13 mouse cellular contexts compared by ENCODE assay signal in genomic region chr19:47428794-47429193, GRCm38 (mm10). TPM values are rescaled to one million over a fixed set of nuclear protein-coding genes. Genes with fewer than 3 reads are reported as not detected.
DNase-seq lines count a peak whose midpoint lies in the region; ATAC-seq and TF ChIP-seq lines count a peak whose summit lies in the region.
"Had no signal": no experiment of that assay in that cellular context is flagged by ENCODE, and none has a peak within 500 bp of the region (broad histone marks: within the 10 kb centered on the region; RNA-seq: fewer than 3 reads in every experiment).

No protein-coding gene starts in this region.

- no peak for DNase-seq in heart, postnatal 4 days
- DNase-seq in embryonic facial prominence, embryonic 10.5 days (ENCODE audit: low spot score) = no peak
- DNase-seq in liver, embryonic 13.5 days = no peak
- DNase-seq in adrenal gland, adult 2 months = no peak
- DNase-seq in left cerebral cortex, adult 2 months (ENCODE audit: extremely low spot score in 1 of 2, low spot score in 2 of 2) = no peak

- H3K9me3 ChIP-seq in heart, embryonic 12.5 days (replicated peaks) = no peaks in the 10 kb centered on the region
- no peaks in the 10 kb centered on the region for H3K9me3 ChIP-seq in embryonic facial prominence, embryonic 10.5 days
- no peaks in the 10 kb centered on the region for H3K9me3 ChIP-seq in heart, embryonic 15.5 days (replicated peaks)
- H3K9me3 ChIP-seq in liver, embryonic 13.5 days (replicated peaks) = no peaks in the 10 kb centered on the region
- H3K9me3 ChIP-seq: forebrain, embryonic 13.5 days; limb, embryonic 13.5 days; midbrain, embryonic 13.5 days; neural tube, embryonic 13.5 days had no signal

- H3K4me2 ChIP-seq in heart, embryonic 12.5 days = 0 out of 2 replicates have a peak overlapping the region, but pooled peaks have one; percentile 31
- no peak overlapping the region for H3K4me2 ChIP-seq in heart, embryonic 15.5 days
- H3K4me2 ChIP-seq in liver, embryonic 13.5 days = peak overlapping the region; percentile 18
- H3K4me2 ChIP-seq: forebrain, embryonic 13.5 days; midbrain, embryonic 13.5 days; neural tube, embryonic 13.5 days had no signal

- H3K27ac ChIP-seq in heart, embryonic 12.5 days (ENCODE audit: poor library complexity, severe bottlenecking) = peak overlapping the region; percentile 74
- H3K27ac ChIP-seq in embryonic facial prominence, embryonic 10.5 days (replicated peaks) = 0 out of 2 replicates have a peak overlapping the region, but pooled peaks have one; percentile 7
- H3K27ac ChIP-seq in heart, embryonic 15.5 days = peak overlapping the region; percentile 65
- peak overlapping the region; percentile 97 for H3K27ac ChIP-seq in liver, embryonic 13.5 days
- H3K27ac ChIP-seq in left cerebral cortex, adult 2 months = no peak overlapping the region
- H3K27ac ChIP-seq: forebrain, embryonic 13.5 days; layer of hippocampus, adult 2 months; midbrain, embryonic 13.5 days; neural tube, embryonic 13.5 days had no signal

- peaks cover 62% of the 10 kb centered on the region for H3K4me1 ChIP-seq in heart, embryonic 12.5 days (replicated peaks)
- H3K4me1 ChIP-seq in embryonic facial prominence, embryonic 10.5 days = peaks cover 41% of the 10 kb centered on the region
- peaks cover 56% of the 10 kb centered on the region for H3K4me1 ChIP-seq in heart, embryonic 15.5 days (replicated peaks)
- H3K4me1 ChIP-seq in liver, embryonic 13.5 days (replicated peaks) = peaks cover 89% of the 10 kb centered on the region

- no peak overlapping the region for H3K9ac ChIP-seq in heart, embryonic 12.5 days
- H3K9ac ChIP-seq in heart, embryonic 15.5 days = no peak overlapping the region
- H3K9ac ChIP-seq in liver, embryonic 13.5 days = peak overlapping the region; percentile 42; the same call in 1 of the 2 replicates
- H3K9ac ChIP-seq: forebrain, embryonic 13.5 days; limb, embryonic 13.5 days; midbrain, embryonic 13.5 days; neural tube, embryonic 13.5 days had no signal

- peak; percentile 51 for ATAC-seq in heart, embryonic 12.5 days (ENCODE audit: insufficient number of reproducible peaks, low FRiP score)
- no peak for ATAC-seq in heart, embryonic 15.5 days (replicated peaks; ENCODE audit: insufficient number of reproducible peaks, insufficient read depth, low FRiP score, low read depth)
- no peak for ATAC-seq in liver, embryonic 13.5 days (ENCODE audit: low read depth)
- no peak for ATAC-seq in inflammation-experienced regulatory T-cells, adult 6 months
- ATAC-seq: forebrain, embryonic 13.5 days; midbrain, embryonic 13.5 days had no signal

- 22% methylated on average over 7 of the region's 7 CpGs for WGBS in heart, embryonic 12.5 days
- 43% methylated on average over 7 of the region's 7 CpGs for WGBS in embryonic facial prominence, embryonic 10.5 days
- WGBS in heart, embryonic 15.5 days = 37% methylated on average over 7 of the region's 7 CpGs
- WGBS in liver, embryonic 13.5 days (ENCODE audit: insufficient replicate concordance) = 33% methylated on average over 7 of the region's 7 CpGs

- H3K27me3 ChIP-seq in heart, embryonic 12.5 days (replicated peaks) = no peaks in the 10 kb centered on the region
- H3K27me3 ChIP-seq in embryonic facial prominence, embryonic 10.5 days (replicated peaks; ENCODE audit: low read depth, poor library complexity, severe bottlenecking) = no peaks in the 10 kb centered on the region
- no peaks in the 10 kb centered on the region for H3K27me3 ChIP-seq in heart, embryonic 15.5 days
- H3K27me3 ChIP-seq in liver, embryonic 13.5 days = no peaks in the 10 kb centered on the region
- H3K27me3 ChIP-seq: forebrain, embryonic 13.5 days; limb, embryonic 13.5 days; midbrain, embryonic 13.5 days; neural tube, embryonic 13.5 days had no signal

- H3K36me3 ChIP-seq in heart, embryonic 12.5 days = peaks cover 7% of the 10 kb centered on the region
- peaks cover 6% of the 10 kb centered on the region for H3K36me3 ChIP-seq in embryonic facial prominence, embryonic 10.5 days (replicated peaks)
- peaks cover 4% of the 10 kb centered on the region; the same call in 1 of the 2 replicates for H3K36me3 ChIP-seq in heart, embryonic 15.5 days
- H3K36me3 ChIP-seq in liver, embryonic 13.5 days = no peaks in the 10 kb centered on the region
- H3K36me3 ChIP-seq: midbrain, embryonic 13.5 days; neural tube, embryonic 13.5 days had no signal

- TF ChIP-seq CTCF in left cerebral cortex, adult 2 months (IDR thresholded peaks at IDR 0.05) = no peak

- intact Hi-C loops in left cerebral cortex, adult 2 months (cut with DNase I) = no loop called here

- no peak overlapping the region for H3K4me3 ChIP-seq in heart, embryonic 12.5 days
- H3K4me3 ChIP-seq in embryonic facial prominence, embryonic 10.5 days = no peak overlapping the region
- no peak overlapping the region for H3K4me3 ChIP-seq in heart, embryonic 15.5 days
- H3K4me3 ChIP-seq in liver, embryonic 13.5 days (replicated peaks) = no peak overlapping the region
- H3K4me3 ChIP-seq in left cerebral cortex, adult 2 months = no peak overlapping the region
- H3K4me3 ChIP-seq: forebrain, embryonic 13.5 days; layer of hippocampus, adult 2 months; limb, embryonic 13.5 days; midbrain, embryonic 13.5 days; neural tube, embryonic 13.5 days had no signal

RNA-seq across cellular contexts. Expression of gene Sh3pxd2a, which starts 35.4 kb away (rescaled TPM):
- polyA plus RNA-seq in heart, embryonic 12.5 days (2016; fragmentation: Nextera tagmentation; extraction: Ambion mirVana) = 6.2 TPM in 2 replicates
- 10 to 100 TPM; 91.0 to 95.1 TPM for total RNA-seq in heart, postnatal 4 days (2021)
- polyA plus RNA-seq in embryonic facial prominence, embryonic 10.5 days (2016; fragmentation: Nextera tagmentation; extraction: Ambion mirVana) = 2.6 and 2.9 TPM in 2 replicates
- 5.3 and 7.2 TPM in 2 replicates for polyA plus RNA-seq in heart, embryonic 15.5 days (2015; fragmentation: Nextera tagmentation; extraction: Ambion mirVana)
- 0.54 and 0.62 TPM in 2 replicates for polyA plus RNA-seq in liver, embryonic 13.5 days (2015; fragmentation: Nextera tagmentation; extraction: Ambion mirVana)
- polyA plus RNA-seq in inflammation-experienced regulatory T-cells, adult 6 months (2017; shearing (Covaris generic)) = under 1 TPM; 0.30 to 0.87 (median 0.54) TPM
- 10 to 100 TPM; 68.2 to 90.0 TPM for total RNA-seq in adrenal gland, adult 2 months (2021)
- 33.1 and 61.0 TPM in 2 replicates for polyA plus RNA-seq in adrenal gland, adult 2 months (2012; rRNA removed)
- 10 to 100 TPM; 30.2 to 36.8 TPM for total RNA-seq in left cerebral cortex, adult 2 months (2021)
